Mouse (Mus musculus): ENCODE data around the gene Drc1. TPM values are rescaled to one million over a fixed set of nuclear protein-coding genes. Genes with fewer than 3 reads are reported as not detected.

The Drc1 gene
- polyA plus RNA-seq, 1 experiment from 2014 or later = 1.8 TPM

GRCm38 (mm10) chr5:30387726-30388125 is 106.5 kb downstream of the Drc1 start:
- Histone ChIP-seq H3K9ac (ENCODE audit: low read depth, low read length) (no peak overlapping the region), H3K4me1 (ENCODE audit: control insufficient read depth, insufficient read depth, low read length) (no peaks in the 10 kb centered on the region), H3K36me3 (ENCODE audit: control insufficient read depth, insufficient read depth, low read length) (no peaks in the 10 kb centered on the region), H3K27me3 (replicated peaks; ENCODE audit: control insufficient read depth, insufficient read depth, low read length) (no peaks in the 10 kb centered on the region), H3K4me2 (ENCODE audit: low read depth, low read length) (no peak overlapping the region), H3K9me3 (ENCODE audit: control insufficient read depth, low read length) (no peaks in the 10 kb centered on the region), H3K27ac (ENCODE audit: low read length) (no peak overlapping the region), H3K4me3 (ENCODE audit: low read length) (no peak overlapping the region)
- no peak for ATAC-seq
- WGBS = 70% methylated on average over 6 of the region's 6 CpGs

- no peak overlapping the region for H3K4me2 ChIP-seq (ENCODE audit: low read depth, low read length)
- no peaks in the 10 kb centered on the region for H3K4me1 ChIP-seq (ENCODE audit: control insufficient read depth, insufficient read depth, low read length)
- no peaks in the 10 kb centered on the region for H3K9me3 ChIP-seq (ENCODE audit: control insufficient read depth, low read length)
- H3K9ac ChIP-seq (ENCODE audit: low read depth, low read length) = no peak overlapping the region
- no peaks in the 10 kb centered on the region for H3K27me3 ChIP-seq (replicated peaks; ENCODE audit: control insufficient read depth, insufficient read depth, low read length)
- no peak for ATAC-seq
- WGBS = 86% methylated on average over 5 of the region's 5 CpGs
- H3K4me3 ChIP-seq (ENCODE audit: low read length) = no peak overlapping the region
- no peak overlapping the region for H3K27ac ChIP-seq (ENCODE audit: low read length)
- H3K36me3 ChIP-seq (ENCODE audit: control insufficient read depth, insufficient read depth, low read length) = no peaks in the 10 kb centered on the region
Observed at GRCm38 (mm10) chr5:30389836-30390235, 108.6 kb downstream of the Drc1 start.

- ATAC-seq = no peak
- Histone ChIP-seq H3K27ac (ENCODE audit: low read length) (no peak overlapping the region), H3K9ac (ENCODE audit: low read depth, low read length) (no peak overlapping the region), H3K36me3 (ENCODE audit: control insufficient read depth, insufficient read depth, low read length) (no peaks in the 10 kb centered on the region), H3K4me3 (ENCODE audit: low read length) (no peak overlapping the region), H3K4me2 (ENCODE audit: low read depth, low read length) (no peak overlapping the region), H3K4me1 (ENCODE audit: control insufficient read depth, insufficient read depth, low read length) (no peaks in the 10 kb centered on the region), H3K9me3 (ENCODE audit: control insufficient read depth, low read length) (no peaks in the 10 kb centered on the region), H3K27me3 (replicated peaks; ENCODE audit: control insufficient read depth, insufficient read depth, low read length) (no peaks in the 10 kb centered on the region)
- WGBS = 26% methylated on average over 7 of the region's 7 CpGs
Observed at GRCm38 (mm10) chr5:30391473-30391872, 110.3 kb downstream of the Drc1 start.

- 83% methylated on average over 5 of the region's 5 CpGs for WGBS
- Histone ChIP-seq H3K36me3 (ENCODE audit: control insufficient read depth, insufficient read depth, low read length) (no peaks in the 10 kb centered on the region), H3K27ac (ENCODE audit: low read length) (no peak overlapping the region), H3K4me3 (ENCODE audit: low read length) (no peak overlapping the region), H3K9me3 (ENCODE audit: control insufficient read depth, low read length) (no peaks in the 10 kb centered on the region), H3K4me2 (ENCODE audit: low read depth, low read length) (no peak overlapping the region), H3K9ac (ENCODE audit: low read depth, low read length) (no peak overlapping the region), H3K4me1 (ENCODE audit: control insufficient read depth, insufficient read depth, low read length) (no peaks in the 10 kb centered on the region), H3K27me3 (replicated peaks; ENCODE audit: control insufficient read depth, insufficient read depth, low read length) (no peaks in the 10 kb centered on the region)
- no peak for ATAC-seq
Observed at GRCm38 (mm10) chr5:30400521-30400920, 119.3 kb downstream of the Drc1 start.

- Histone ChIP-seq H3K4me2 (ENCODE audit: low read depth, low read length) (no peak overlapping the region), H3K4me1 (ENCODE audit: control insufficient read depth, insufficient read depth, low read length) (no peaks in the 10 kb centered on the region), H3K27me3 (replicated peaks; ENCODE audit: control insufficient read depth, insufficient read depth, low read length) (no peaks in the 10 kb centered on the region), H3K9ac (ENCODE audit: low read depth, low read length) (no peak overlapping the region), H3K27ac (ENCODE audit: low read length) (no peak overlapping the region), H3K36me3 (ENCODE audit: control insufficient read depth, insufficient read depth, low read length) (no peaks in the 10 kb centered on the region), H3K4me3 (ENCODE audit: low read length) (no peak overlapping the region), H3K9me3 (ENCODE audit: control insufficient read depth, low read length) (no peaks in the 10 kb centered on the region)
- ATAC-seq = no peak
- 49% methylated on average over 8 of the region's 8 CpGs for WGBS
Observed at GRCm38 (mm10) chr5:30401165-30401564, 120.0 kb downstream of the Drc1 start.

GRCm38 (mm10) chr5:30406876-30407275 is 125.7 kb downstream of the Drc1 start:
- H3K4me3 ChIP-seq (ENCODE audit: low read length) = no peak overlapping the region
- no peaks in the 10 kb centered on the region for H3K36me3 ChIP-seq (ENCODE audit: control insufficient read depth, insufficient read depth, low read length)
- no peak overlapping the region for H3K9ac ChIP-seq (ENCODE audit: low read depth, low read length)
- H3K27ac ChIP-seq (ENCODE audit: low read length) = no peak overlapping the region
- WGBS = 26% methylated on average over 9 of the region's 9 CpGs
- no peak for ATAC-seq
- no peaks in the 10 kb centered on the region for H3K4me1 ChIP-seq (ENCODE audit: control insufficient read depth, insufficient read depth, low read length)
- H3K27me3 ChIP-seq (replicated peaks; ENCODE audit: control insufficient read depth, insufficient read depth, low read length) = no peaks in the 10 kb centered on the region
- H3K9me3 ChIP-seq (ENCODE audit: control insufficient read depth, low read length) = no peaks in the 10 kb centered on the region
- H3K4me2 ChIP-seq (ENCODE audit: low read depth, low read length) = no peak overlapping the region

- H3K36me3 ChIP-seq (ENCODE audit: control insufficient read depth, insufficient read depth, low read length) = no peaks in the 10 kb centered on the region
- WGBS = 61% methylated on average over 10 of the region's 10 CpGs
- H3K4me2 ChIP-seq (ENCODE audit: low read depth, low read length) = no peak overlapping the region
- no peaks in the 10 kb centered on the region for H3K27me3 ChIP-seq (replicated peaks; ENCODE audit: control insufficient read depth, insufficient read depth, low read length)
- no peaks in the 10 kb centered on the region for H3K9me3 ChIP-seq (ENCODE audit: control insufficient read depth, low read length)
- no peaks in the 10 kb centered on the region for H3K4me1 ChIP-seq (ENCODE audit: control insufficient read depth, insufficient read depth, low read length)
- H3K27ac ChIP-seq (ENCODE audit: low read length) = no peak overlapping the region
- H3K4me3 ChIP-seq (ENCODE audit: low read length) = no peak overlapping the region
- no peak for ATAC-seq
- H3K9ac ChIP-seq (ENCODE audit: low read depth, low read length) = no peak overlapping the region
Observed at GRCm38 (mm10) chr5:30411524-30411923, 130.3 kb downstream of the Drc1 start.

GRCm38 (mm10) chr5:30415381-30415780 is 134.2 kb downstream of the Drc1 start:
- Histone ChIP-seq H3K9me3 (ENCODE audit: control insufficient read depth, low read length) (no peaks in the 10 kb centered on the region), H3K36me3 (ENCODE audit: control insufficient read depth, insufficient read depth, low read length) (no peaks in the 10 kb centered on the region), H3K4me1 (ENCODE audit: control insufficient read depth, insufficient read depth, low read length) (no peaks in the 10 kb centered on the region), H3K27me3 (replicated peaks; ENCODE audit: control insufficient read depth, insufficient read depth, low read length) (no peaks in the 10 kb centered on the region), H3K4me3 (ENCODE audit: low read length) (no peak overlapping the region), H3K9ac (ENCODE audit: low read depth, low read length) (no peak overlapping the region), H3K4me2 (ENCODE audit: low read depth, low read length) (no peak overlapping the region), H3K27ac (ENCODE audit: low read length) (no peak overlapping the region)
- no peak for ATAC-seq
- 58% methylated on average over 2 of the region's 2 CpGs for WGBS

GRCm38 (mm10) chr5:30415876-30416275 is 134.7 kb downstream of the Drc1 start:
- Histone ChIP-seq H3K4me2 (ENCODE audit: low read depth, low read length) (no peak overlapping the region), H3K9ac (ENCODE audit: low read depth, low read length) (no peak overlapping the region), H3K4me1 (ENCODE audit: control insufficient read depth, insufficient read depth, low read length) (no peaks in the 10 kb centered on the region), H3K9me3 (ENCODE audit: control insufficient read depth, low read length) (no peaks in the 10 kb centered on the region), H3K27ac (ENCODE audit: low read length) (no peak overlapping the region), H3K4me3 (ENCODE audit: low read length) (no peak overlapping the region), H3K36me3 (ENCODE audit: control insufficient read depth, insufficient read depth, low read length) (no peaks in the 10 kb centered on the region), H3K27me3 (replicated peaks; ENCODE audit: control insufficient read depth, insufficient read depth, low read length) (no peaks in the 10 kb centered on the region)
- ATAC-seq = no peak
- WGBS = 70% methylated on average over 4 of the region's 4 CpGs

Measured in intestine, embryonic 16.5 days (tissue).